Mouse (Mus musculus) brain, adult 2 months (tissue): ENCODE data around the gene Mrpl27.
"Not testable (repeated sequence)": the region's sequence is repeated elsewhere in the genome, so short reads cannot be mapped to it uniquely, and the experiment has no call there.

Experiments used
- DNase-seq: peaks from one replicate; pipeline ENCODE4 v3.0.0; 2011; ENCODE audit warnings: low read depth, low spot score

The Mrpl27 gene

DNA sequence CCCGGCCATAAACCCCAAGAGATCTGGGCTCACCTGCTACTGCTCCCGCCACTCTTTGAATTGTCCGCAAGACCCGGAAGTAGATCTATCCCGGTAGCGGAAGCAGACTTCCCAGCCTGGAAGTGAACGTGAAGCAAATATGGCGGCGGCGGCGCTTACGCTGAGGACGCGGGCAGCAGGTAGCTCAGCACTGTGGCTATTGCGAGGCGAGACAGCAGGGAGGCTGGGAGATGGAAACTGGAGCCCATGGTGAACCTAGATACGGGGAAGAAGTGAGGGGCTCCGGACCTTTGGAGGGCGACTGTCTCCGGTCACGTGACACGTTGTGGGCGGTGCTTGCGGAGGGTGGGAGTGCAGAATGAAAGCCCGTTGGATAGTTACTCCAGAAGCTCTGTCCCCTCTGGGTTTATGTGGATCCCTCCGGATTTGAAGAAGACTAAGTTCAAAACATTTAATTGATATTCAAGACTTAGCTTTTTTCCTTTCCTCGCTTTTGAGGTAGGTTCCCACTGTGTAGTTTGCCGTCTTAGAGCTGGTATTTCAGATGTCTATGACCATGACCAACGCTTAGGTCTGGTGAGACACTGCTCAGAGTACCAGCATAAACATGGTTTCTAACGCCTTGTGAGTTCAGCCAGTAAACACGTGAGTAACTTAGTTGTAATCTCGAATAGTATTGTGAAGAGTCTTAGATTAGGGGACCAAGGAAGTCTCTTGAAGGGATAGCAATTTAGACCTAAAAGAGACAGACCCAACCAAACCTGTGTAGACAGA, at the start of gene Mrpl27, which contains the start of gene Eme1:
Gene Mrpl27, plus strand, starts transcription at position 105 of the 774 bp plus-strand sequence.
Gene Eme1, minus strand, starts transcription at position 302 of the 774 bp plus-strand sequence.
- peak; percentile 90 for DNase-seq

DNA sequence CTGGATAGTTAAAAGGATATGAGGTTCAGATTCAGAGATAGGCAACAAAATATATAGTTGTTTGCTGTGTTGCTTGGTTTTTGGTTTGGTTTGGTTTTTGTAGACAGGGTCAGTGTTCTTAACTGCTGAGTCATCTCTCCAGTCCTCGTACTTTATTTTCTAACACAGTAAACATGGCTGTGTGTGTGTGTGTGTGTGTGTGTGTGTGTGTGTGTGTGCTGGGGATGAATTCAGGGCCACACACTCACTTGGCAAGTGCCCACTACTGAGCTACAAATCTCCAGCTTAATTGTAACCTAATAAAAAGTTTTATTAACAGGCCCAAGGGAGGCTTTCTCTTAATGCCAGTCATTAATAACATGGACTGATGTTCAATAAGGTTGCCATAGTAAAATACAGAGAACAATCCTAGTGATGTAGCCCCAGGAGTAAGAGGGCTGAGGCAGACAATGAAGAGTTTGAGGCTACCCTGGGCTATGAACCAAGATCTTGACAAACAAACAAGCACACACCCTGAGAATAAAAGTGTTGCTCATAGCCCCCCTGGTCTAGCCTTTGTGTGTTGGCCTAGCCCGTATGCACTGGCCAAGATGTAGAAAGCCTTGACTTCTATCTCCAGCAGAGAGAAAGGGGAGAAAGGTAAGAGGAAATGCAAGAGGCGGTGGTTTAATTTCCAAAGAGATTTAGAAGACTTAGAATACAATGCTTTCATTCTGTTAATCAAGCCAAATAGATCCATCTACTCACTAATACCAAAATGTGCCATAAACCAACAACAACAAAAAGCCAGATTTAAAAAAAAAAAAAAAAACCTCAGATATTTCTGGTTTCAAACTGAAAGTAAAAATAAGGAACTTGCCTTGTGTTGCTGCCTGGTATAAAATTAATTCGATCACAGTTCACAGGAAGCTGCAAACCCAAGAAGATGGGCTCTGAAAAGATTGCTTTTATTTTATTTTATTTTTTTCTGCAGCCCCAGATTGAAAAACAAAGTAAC, 42.5 kb upstream of the Mrpl27 start:
- DNase-seq: no peak

DNA sequence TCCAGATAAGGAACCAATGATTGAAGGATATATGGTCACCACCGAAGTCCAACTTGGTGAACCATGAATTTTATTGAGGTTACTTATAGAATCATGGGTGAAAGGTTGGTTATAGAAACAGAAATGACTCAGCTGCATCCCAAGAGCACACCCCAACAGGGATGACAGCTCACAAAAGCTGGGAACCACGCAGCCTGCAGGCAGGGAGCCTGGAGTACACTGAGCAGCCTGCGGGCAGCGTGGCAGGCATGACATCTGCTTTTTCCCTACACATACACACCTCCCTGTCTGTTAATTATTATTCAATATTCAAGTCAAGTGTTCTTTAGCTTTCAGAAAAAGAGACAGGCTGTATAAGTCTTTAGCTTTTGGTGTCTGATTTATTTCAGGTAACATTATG, 39.0 kb upstream of the Mrpl27 start:
- peak; percentile 18 for DNase-seq

DNA sequence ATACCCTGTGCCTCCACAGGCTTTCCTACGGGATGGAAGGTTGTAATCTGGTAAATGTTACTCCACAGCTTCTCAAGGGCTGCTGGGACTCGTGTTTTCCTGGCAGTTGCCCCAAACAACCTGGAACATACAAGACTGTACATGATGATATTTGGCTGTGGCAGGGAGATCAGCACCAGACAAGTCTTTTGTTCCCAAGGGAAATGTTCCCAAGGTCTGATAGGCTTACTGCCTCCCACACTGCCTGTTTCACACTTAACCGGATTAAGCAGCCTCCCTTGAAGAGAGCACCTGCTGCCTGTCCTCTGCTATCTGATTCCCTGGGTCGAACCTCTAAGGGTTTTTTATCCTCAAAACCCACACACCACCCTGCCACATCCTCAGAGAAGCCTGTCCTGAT, 38.1 kb upstream of the Mrpl27 start:
- DNase-seq: peak; percentile 24

- no peak for DNase-seq
These were observed 35.9 kb upstream of the Mrpl27 start for GRCm38 (mm10) chr11:94617646-94618045.

DNA sequence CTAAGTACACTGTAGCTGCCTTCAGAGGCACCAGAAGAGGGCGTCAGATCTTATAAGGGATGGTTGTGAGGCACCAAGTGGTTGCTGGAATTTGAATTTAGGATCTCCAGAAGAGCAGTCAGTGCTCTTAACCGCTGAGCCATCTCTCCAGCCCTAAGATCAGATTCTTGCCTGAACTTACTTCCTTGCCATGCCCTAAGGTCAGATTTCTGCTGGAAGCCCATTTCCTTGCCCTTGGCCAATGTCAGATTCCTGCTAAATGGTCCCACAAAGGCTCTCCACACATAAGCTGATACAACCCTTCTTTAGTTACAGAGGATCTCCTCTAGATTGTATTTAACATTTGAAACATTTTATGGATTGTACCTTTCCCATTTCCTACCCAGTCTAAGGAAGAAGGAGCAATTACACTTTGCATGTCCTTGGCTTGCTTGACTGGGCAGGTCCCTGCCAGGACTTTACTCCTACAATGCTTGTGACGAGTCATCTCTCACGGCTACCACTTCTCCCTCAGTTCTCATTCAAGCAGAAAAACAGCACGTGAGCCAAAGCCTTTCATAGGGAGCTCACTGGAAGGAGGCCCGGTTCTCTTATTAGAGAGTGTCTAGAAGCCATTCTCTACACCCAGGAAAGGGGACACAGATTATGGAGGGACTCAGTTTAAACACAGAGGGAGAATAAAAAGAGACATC, 32.7 kb upstream of the Mrpl27 start:
- no peak for DNase-seq

DNA sequence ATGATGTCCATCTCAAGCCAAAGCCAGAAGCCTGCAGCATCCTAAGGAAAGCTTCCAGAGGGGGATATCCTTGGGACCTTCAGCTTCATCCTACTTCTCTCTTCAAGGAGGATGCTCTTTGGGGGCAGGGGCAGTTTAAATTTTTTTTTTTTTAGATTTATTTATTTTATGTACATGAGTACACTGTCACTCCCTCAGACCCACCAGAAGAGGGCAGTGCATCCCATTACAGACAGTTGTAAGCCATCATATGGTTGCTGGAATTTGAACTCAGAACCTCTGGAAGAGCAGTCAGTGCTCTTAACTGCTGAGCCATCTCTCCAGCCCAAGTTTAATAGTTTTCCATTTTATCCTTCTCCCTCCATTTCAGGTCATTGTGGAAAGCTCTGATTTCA, 32.1 kb upstream of the Mrpl27 start:
- DNase-seq: no peak

- no peak for DNase-seq
These were observed 31.4 kb upstream of the Mrpl27 start for GRCm38 (mm10) chr11:94622162-94622561.

DNA sequence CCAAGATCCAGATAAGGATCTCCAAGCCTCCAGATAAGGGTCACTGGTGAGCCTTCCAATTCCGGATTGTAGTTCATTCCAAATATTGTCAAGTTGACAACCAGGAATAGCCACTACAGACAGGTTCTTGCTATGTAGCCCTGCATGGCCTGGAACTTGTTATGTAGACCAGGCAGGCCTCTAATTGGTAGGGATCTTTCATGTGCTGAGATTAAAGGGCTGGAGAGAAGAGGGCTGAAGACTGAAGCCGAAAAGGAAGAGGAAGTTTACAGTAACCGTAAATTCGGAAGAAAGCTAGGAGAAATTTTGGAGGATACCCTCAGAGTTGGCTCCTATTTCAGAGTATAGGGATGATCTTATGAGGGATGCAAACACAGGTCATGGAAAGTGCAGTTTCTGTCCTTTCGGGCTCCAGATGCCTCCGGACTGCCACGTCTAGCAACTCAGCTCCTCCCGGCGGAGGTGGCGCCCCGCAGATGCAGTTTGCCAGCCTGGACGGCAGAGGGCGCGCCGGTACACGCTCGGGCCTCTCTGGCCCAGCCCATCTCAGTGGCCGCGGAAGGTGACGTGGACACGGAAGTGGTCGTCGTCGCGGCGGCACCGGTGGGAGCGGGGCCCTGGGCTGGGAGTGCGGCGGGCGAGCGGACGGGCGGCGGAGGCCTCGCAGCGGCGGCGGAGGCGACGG, 24.2 kb upstream of the Mrpl27 start, which contains the start of gene Lrrc59:
Gene Lrrc59, plus strand, starts transcription at position 569 of the 685 bp plus-strand sequence.
- DNase-seq: peak; percentile 94

- no peak for DNase-seq
These were observed 23.7 kb upstream of the Mrpl27 start for GRCm38 (mm10) chr11:94629884-94630198.

DNA sequence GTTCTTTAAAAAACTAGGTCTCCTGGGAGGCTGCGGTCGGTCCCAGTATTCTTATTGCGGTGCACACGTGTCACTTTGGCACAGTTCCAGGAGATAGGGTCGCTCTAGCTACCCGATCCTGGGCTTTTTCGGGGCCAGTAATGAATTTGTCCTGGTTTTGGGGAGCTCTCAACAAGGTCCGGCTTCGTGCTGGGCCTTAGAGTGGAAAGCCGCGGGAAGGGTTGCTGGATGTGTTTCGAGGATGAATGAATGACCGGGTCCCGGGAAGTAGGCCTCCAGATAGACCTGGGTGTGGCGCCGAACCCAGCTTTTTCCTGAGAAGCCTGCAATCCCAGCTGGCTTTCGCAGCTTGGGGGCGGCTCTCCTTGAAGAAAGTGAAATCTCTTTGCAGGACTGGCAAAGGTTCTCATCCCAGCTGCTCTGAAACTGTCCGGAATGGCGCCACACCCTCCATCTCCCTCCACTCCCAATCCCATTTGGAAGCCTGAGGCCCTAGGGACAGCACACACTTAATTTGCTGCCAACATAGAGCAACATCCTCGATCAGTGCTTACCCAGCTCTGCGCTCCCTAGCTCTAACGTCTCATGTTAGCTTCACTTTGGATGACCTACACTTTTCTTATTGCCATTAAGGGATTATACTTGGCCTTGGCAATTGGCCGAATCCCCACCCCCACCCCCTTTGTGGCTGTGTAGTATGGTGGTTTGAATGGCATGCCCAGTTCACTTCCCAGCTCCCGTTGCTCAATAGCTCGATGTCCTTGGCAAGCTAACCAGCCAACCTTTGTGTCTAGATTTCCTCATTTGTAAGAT, 23.2 kb upstream of the Mrpl27 start:
- DNase-seq: peak; percentile 22

- DNase-seq: no peak
These were observed 21.6 kb upstream of the Mrpl27 start for GRCm38 (mm10) chr11:94631969-94632368.

- DNase-seq: no peak
These were observed 20.6 kb upstream of the Mrpl27 start for GRCm38 (mm10) chr11:94632988-94633387.

DNA sequence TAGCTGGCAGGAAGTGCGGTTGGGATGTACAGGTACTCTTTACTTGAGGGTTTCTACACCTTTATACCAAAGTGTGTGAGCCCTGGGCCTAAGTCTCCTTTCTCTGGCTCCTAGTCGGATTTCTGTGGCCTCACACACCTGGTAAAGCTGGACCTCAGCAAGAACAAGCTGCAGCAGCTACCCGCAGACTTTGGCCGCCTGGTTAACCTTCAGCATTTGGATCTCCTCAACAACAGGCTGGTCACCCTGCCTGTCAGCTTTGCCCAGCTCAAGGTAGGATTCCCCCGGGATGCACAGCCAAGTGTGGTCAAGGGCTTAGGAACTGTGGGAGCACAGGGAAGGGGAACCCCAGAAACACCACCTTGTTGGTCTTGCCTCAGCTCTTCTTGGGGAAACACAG, 19.1 kb upstream of the Mrpl27 start:
- DNase-seq: no peak

GRCm38 (mm10) chr11:94644461-94645219, 8.9 kb upstream of the Mrpl27 start:
- peak; percentile 70 for DNase-seq

DNA sequence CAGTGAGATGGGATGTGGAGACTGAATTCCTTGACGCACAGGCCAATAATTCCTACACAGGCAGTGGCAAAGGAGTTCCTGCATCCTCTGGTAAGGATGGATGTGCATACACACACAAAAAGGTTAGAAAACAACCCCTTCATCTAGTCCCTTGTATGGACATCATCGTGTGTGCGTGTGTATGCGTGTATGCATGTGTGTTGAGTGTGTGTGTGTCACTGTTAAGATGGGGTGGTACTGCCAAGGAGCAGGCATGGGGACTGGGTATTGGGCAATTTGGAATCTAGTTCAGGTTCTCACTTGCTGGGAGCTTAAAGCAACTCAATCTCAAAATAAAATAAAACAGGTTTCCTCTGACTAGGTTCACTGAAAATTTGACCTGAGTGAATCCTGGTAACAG, 7.1 kb upstream of the Mrpl27 start:
- DNase-seq: no peak

GRCm38 (mm10) chr11:94651241-94651640, 2.3 kb upstream of the Mrpl27 start:
- DNase-seq: not testable (repeated sequence)

DNA sequence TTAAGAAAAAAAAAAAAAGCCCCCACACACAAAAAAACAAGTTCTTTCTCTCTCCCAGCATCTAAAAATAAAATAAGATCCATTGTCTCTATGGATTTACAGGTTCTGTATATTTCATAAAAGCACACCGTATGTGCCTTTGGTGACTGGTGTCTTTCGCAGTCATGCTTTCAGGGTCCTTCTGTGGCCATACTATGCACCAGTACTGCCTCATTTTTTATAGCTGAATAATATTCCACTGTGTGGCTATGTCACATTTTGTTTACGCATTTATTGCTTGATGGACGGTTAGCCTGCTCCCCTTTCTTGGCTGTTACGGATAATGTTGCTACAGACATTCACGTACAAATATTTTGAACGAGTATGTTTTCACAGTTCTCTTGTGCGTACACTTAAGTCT, 594 bp upstream of the Mrpl27 start:
- DNase-seq: no peak

- DNase-seq: no peak
These were observed 7.8 kb downstream of the Mrpl27 start for GRCm38 (mm10) chr11:94661344-94661743.

- DNase-seq: no peak
These were observed 11.7 kb downstream of the Mrpl27 start for GRCm38 (mm10) chr11:94665281-94665680.
